Mouse (Mus musculus): ENCODE measurements at regions not wholly inside any gene's neighbourhood (a gene's known extent, or its start where the extent isn't known, plus 50 kb on each side); places are given as distances from the start of the nearest gene placed in this dataset.

DNA sequence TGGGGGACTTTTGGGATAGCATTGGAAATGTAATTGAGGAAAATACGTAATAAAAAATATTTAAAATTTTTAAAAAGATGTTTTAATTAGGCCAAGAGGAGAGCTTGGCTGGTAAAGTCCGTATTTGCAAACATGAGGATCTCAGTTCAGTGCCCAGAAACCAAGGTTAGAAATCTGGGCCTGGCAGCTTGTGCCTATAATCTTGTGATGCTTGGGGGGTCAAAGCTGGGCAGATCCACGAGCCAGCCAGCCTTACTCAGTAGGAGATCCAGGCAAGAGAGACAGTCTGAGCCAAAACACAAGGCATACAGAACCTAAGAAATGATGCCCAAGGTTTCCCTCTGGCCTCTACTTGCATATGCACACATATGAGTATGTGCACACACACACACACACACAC is 54.1 kb upstream of the Cxadr start:
- DNase-seq = no peak

GRCm38 (mm10) chr16:78242678-78243077 is 58.6 kb upstream of the Cxadr start:
- no peak for DNase-seq

GRCm38 (mm10) chr16:78240152-78240551 is 61.1 kb upstream of the Cxadr start:
- no peak for DNase-seq

DNA sequence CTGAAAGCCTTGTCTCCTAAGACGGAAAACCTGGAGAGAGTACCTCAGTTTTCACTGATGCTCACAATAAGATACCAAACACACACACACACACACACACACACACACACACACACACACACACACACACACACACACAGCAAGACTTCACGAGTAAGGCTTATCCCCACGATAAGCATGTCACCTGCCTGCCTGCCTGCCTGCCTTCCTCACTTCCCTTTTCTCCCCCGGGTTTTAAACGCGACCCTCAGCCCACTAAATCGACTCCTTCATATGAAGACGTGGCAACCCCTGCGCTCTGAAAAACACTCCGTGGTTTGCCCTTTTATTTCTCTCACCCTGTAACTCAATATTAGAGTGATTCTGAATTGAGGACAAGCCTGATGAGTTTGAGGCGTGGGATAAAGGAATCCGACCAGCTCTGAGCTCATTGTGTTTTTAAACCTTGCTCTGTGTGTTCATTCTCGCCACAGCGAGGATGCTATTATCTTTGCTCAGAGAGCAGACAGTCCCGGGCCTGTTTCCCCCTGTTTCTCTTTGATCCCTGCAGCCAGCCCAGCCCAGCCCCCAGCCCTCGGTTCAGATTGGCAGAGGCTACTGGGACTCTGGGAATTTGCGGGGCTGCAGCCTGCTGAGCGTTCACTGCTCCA is 63.1 kb upstream of the Cxadr start:
- DNase-seq = no peak

DNA sequence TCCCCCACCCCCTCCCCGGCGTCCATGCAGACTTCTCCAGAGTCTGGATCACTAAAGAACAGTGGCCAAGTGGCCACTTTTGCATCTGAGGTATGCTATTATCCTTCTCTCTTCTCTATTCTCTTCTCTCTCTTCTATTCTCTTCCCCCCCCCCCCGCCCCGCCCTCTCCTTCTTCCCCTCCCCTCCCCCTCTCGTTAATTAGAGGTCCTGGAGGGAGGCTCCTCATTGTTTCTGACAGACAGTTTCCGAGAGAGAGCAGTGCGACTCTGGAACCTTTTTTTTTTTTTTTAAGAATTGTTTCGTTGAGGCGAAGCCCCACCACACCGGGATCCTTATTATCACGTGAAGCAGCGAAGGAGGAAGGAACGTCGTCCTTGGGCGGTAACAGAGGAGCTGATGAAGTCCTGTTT is 63.6 kb upstream of the Cxadr start:
- no peak for DNase-seq

- no peak for DNase-seq
Observed at GRCm38 (mm10) chr16:78236746-78237640, 64.3 kb upstream of the Cxadr start.

GRCm38 (mm10) chr16:78232205-78232604 is 69.1 kb upstream of the Cxadr start:
- no peak for DNase-seq

DNA sequence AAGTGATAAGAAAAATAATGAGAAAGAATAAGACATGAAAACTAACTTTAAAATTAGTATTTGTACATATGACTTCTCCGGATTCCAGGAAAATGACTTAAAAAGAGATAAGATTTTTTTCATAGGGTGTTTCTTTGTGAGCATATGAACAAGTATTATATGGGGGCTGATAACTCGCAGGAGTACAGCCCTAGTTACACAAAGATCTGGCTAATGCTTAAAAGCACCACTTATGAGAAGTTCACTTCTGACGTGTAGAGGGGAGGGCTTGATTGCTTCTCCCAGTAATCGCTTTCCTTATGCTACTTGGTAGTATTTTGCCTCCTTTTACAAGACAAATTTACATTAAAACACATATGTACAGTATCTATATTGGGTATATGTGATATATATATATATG is 72.3 kb upstream of the Cxadr start:
- DNase-seq = no peak

DNA sequence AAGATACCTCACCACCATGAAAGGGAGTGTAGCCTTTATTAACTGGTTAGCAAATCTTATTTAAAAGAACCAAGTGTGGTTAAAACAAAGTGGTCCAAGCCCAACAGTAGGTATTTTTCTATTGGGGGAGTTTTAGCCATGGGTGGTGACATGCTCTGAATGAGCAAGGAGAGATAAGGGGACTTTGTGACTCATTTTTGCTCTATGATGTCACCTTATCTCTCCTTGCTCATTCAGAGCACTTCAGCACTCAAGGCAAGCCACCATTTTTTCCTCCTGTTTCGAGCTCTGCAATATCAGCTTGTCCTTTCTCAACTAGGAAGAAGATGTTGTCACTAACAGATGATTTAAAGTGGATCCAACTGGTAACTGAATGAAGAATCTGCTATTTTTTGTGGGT is 78.9 kb upstream of the Cxadr start:
- DNase-seq = no peak

GRCm38 (mm10) chr16:78221781-78222180 is 79.5 kb upstream of the Cxadr start:
- DNase-seq = no peak

- no peak for DNase-seq
Observed at GRCm38 (mm10) chr16:78217633-78218032, 83.7 kb upstream of the Cxadr start.

DNA sequence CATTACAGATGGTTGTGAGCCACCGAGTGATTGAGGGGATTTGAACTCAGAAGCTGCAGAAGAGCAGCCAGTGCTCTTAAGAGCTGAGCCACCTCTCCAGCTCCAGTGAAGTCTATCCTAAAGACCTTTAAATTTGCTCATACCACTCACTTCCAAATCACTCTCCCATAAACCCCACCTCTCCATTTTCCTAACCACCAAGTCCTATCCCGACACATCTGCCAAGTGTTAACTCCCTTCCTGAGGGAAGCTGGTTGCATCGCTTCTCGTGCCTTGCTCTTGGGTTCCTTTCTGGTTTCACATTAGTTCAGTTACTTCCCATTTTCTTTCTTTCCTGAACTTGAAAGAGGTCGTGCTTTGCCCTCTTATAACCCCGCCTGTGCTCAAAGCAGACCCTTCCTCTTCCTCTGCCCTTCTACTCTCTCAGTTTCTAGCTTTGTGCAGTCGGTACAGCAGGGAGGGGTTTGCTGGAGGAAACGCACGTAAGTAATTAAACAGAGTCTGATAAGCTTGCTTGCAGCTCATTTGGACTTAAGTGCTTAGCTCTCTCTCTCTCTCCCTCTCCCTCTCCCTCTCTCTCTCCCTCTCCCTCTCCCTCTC is 84.4 kb upstream of the Cxadr start:
- DNase-seq = no peak

GRCm38 (mm10) chr16:78211687-78212086 is 89.6 kb upstream of the Cxadr start:
- DNase-seq = no peak

GRCm38 (mm10) chr16:78208321-78208720 is 93.0 kb upstream of the Cxadr start:
- no peak for DNase-seq

DNA sequence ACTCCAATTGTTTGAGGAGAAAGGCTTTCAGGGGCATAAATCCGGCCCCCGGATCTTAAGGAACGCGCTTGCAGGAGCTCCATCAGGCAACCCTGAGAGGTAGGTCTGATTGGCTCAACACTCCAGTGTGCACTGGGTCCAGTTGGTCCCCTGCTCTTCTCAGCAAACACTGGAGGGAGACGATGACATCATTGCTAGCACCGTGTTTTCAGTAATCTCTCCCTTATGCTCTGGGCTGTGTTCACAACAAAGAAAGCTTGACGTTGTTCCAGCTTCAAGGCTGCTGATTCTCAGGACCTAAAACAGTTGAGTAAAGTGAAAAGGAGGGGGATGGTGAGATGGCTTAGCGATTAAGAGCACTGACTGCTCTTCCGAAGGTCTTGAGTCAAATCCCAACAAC is 97.0 kb upstream of the Cxadr start:
- no peak for DNase-seq

GRCm38 (mm10) chr16:78200044-78200830 is 101.1 kb upstream of the Cxadr start:
- no peak for DNase-seq

- DNase-seq = no peak
Observed at GRCm38 (mm10) chr16:78199252-78199651, 102.0 kb upstream of the Cxadr start.

- DNase-seq = peak; percentile 27
Observed at GRCm38 (mm10) chr16:78198642-78199121, 102.6 kb upstream of the Cxadr start.

DNA sequence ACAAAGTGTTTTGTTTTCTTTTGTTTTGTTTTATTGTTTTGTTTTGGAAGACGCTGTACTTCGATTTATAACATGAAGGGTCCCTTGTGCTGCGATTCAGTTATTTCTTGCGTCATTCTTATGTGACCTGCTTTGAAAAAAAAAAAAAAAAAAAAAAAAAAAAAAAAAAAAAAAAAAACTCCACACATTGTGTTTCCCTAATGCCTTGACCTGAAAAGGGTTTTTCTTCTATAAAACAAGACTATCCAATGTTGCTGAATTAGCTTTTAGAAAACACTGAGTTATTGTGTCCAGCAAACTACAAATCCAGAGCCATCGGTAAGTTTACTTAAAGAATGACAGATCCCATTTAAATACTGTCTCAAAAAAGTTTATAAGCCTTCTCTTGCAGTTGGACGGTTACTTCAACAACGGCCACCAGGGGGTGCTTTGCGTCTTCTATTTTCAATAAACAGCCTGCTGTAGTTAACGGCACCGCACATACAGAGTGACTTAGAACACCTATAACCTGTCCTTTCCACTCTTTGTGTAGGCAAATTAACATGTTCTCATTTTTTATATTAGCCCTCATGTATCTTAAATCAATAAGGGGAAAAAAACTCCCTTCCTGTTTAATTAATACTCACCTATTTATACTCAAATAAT is 103.9 kb upstream of the Cxadr start:
- peak; percentile 48 for DNase-seq

- no peak for DNase-seq
Observed at GRCm38 (mm10) chr16:78170627-78171605, 130.4 kb upstream of the Cxadr start.

DNA sequence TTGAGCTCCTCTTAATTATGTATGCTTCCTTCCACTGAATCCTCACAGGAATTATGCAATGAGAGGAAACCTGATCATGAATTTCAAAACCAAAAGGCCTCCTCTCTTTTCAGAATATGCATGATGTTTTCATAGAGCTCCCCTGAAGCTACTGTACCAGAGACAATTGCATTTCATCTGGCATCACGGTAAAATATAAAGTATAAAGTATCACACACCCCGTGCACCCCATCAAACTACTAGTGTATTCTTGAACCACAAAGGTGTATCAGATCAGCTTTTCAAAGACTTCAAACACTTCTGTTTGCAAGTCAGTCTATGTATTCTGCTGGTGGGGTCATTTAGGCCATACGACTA is 144.4 kb upstream of the Cxadr start:
- no peak for DNase-seq

All from adrenal gland, adult 8-10 months (tissue).